Comparison of ENCODE assay signal across 22 mouse cellular contexts in genomic region chr19:34206128-34206527, GRCm38 (mm10). TPM values are rescaled to one million over a fixed set of nuclear protein-coding genes. Genes with fewer than 3 reads are reported as not detected.
"Had no signal": no experiment of that assay in that cellular context is flagged by ENCODE, and none has a peak within 500 bp of the region (broad histone marks: within the 10 kb centered on the region; RNA-seq: fewer than 3 reads in every experiment).

No protein-coding gene starts in this region.

RNA-seq across cellular contexts. Expression of gene Stambpl1, which starts 14.1 kb away (rescaled TPM):
- polyA plus RNA-seq: erythroblast, embryonic 14.5 days had no signal

RNA-seq across cellular contexts. Expression of gene Ankrd22, which starts 40.3 kb away (rescaled TPM):
- total RNA-seq: forebrain, postnatal 0 days; gastrocnemius, adult 18-20 months; gastrocnemius, adult 2 months; gastrocnemius, adult 8-10 months; gastrocnemius, postnatal 10 days; gastrocnemius, postnatal 14 days; gastrocnemius, postnatal 25 days; gastrocnemius, postnatal 36 days; gastrocnemius, postnatal 4 days; heart, adult 18-20 months; heart, adult 2 months; heart, adult 8-10 months had no signal
- polyA plus RNA-seq: erythroblast, embryonic 14.5 days; forebrain, embryonic 11.5 days; forebrain, embryonic 12.5 days; forebrain, embryonic 13.5 days; forebrain, embryonic 14.5 days; forebrain, embryonic 15.5 days; forebrain, embryonic 16.5 days; forebrain, postnatal 0 days; frontal cortex, adult 2 months; heart, embryonic 10.5 days had no signal

RNA-seq across cellular contexts. Expression of gene Acta2, which starts 49.3 kb away (rescaled TPM):
- total RNA-seq: common myeloid progenitor, adult 5-6 weeks had no signal
- polyA plus RNA-seq: erythroblast, embryonic 14.5 days had no signal
